Mouse (Mus musculus) CH12.LX (cell line): ENCODE measurements around the gene Coq10b. TPM values are rescaled to one million over a fixed set of nuclear protein-coding genes. Genes with fewer than 3 reads are reported as not detected.
"Not testable (repeated sequence)": the region's sequence is repeated elsewhere in the genome, so short reads cannot be mapped to it uniquely, and the experiment has no call there.

Experiments
- DNase-seq: peaks from one replicate; pipeline ENCODE4 v3.0.0-alpha.2; 2013; ENCODE audit errors: extremely low read depth
- H3K27ac ChIP-seq: 2 replicates; pipeline ENCODE4 v1.5.1; 2012; ENCODE audit warnings: low read depth, mild to moderate bottlenecking, control low read depth, moderate library complexity; ENCODE audit not compliant: insufficient read depth
- H3K27me3 ChIP-seq: replicated peaks from 2 replicates; pipeline ENCODE3; 2012; ENCODE audit warnings: inconsistent platforms
- H3K36me3 ChIP-seq, 2 experiments: replicated peaks in 1 of 2; 2 replicates each; pipeline versions ENCODE3 to v1.6.1; 2012; ENCODE audit warnings: inconsistent platforms in 1 of 2, low read length in 1 of 2, mild to moderate bottlenecking in 1 of 2, mixed read lengths in 1 of 2, moderate library complexity in 1 of 2; ENCODE audit not compliant: control insufficient read depth in 1 of 2, insufficient read depth in 1 of 2
- H3K4me1 ChIP-seq, 2 experiments: 2 replicates each; pipeline ENCODE4 v1.6.1; 2012; ENCODE audit warnings: inconsistent platforms in 1 of 2, moderate library complexity in 1 of 2; ENCODE audit not compliant: insufficient read depth in 2 of 2, control insufficient read depth in 1 of 2
- H3K4me2 ChIP-seq: 2 replicates; pipeline ENCODE4 v1.6.1; 2012; ENCODE audit warnings: low read depth, mild to moderate bottlenecking, control low read depth; ENCODE audit not compliant: poor library complexity, insufficient read depth, severe bottlenecking
- H3K4me3 ChIP-seq, 3 experiments: fragments of 150-350 bp in 1 of 3; sonication (generic) in 1 of 3; replicated peaks in 1 of 3; 2 replicates each; pipeline versions ENCODE3 to v1.5.1; 2011 to 2012; ENCODE audit warnings: low read depth in 2 of 3, low read length in 2 of 3, mild to moderate bottlenecking in 2 of 3, moderate library complexity in 2 of 3, control low read depth in 1 of 3, improper control_type of control experiment in 1 of 3, inconsistent platforms in 1 of 3, mixed read lengths in 1 of 3; ENCODE audit not compliant: poor library complexity in 1 of 3
- H3K79me2 ChIP-seq: replicated peaks from 2 replicates; pipeline ENCODE4 v1.6.1; 2012; ENCODE audit warnings: mild to moderate bottlenecking, moderate library complexity; ENCODE audit not compliant: control insufficient read depth, poor library complexity, insufficient read depth, severe bottlenecking; ENCODE audit errors: extremely low read depth
- H3K9ac ChIP-seq: 2 replicates; pipeline ENCODE4 v1.6.1; 2012; ENCODE audit warnings: low read depth, mild to moderate bottlenecking, control low read depth, moderate library complexity; ENCODE audit not compliant: insufficient read depth
- H3K9me3 ChIP-seq: replicated peaks from 2 replicates; pipeline ENCODE3; 2012; ENCODE audit warnings: low read length, inconsistent platforms, mixed read lengths
- BHLHE40 ChIP-seq: IDR thresholded peaks from 2 replicates; pipeline ENCODE4 v1.6.1; 2011; ENCODE audit warnings: mild to moderate bottlenecking, low read depth, low read length, improper control_type of control experiment
- E2F4 ChIP-seq: IDR thresholded peaks from 2 replicates; pipeline ENCODE4 v1.6.1; 2011; ENCODE audit warnings: low read depth, low read length, improper control_type of control experiment; ENCODE audit not compliant: insufficient replicate concordance
- ETS1 ChIP-seq: conservative IDR thresholded peaks from 2 replicates; pipeline ENCODE4 v1.6.1; 2012; ENCODE audit warnings: low read depth, mild to moderate bottlenecking, inconsistent platforms, low read length, improper control_type of control experiment, moderate library complexity
- IRF4 ChIP-seq: IDR thresholded peaks from 2 replicates; pipeline ENCODE4 v1.6.1; 2014; ENCODE audit warnings: low read depth, mild to moderate bottlenecking, inconsistent platforms, low read length, improper control_type of control experiment
- MAFK ChIP-seq: IDR thresholded peaks from 2 replicates; pipeline ENCODE4 v1.6.1; 2011; ENCODE audit warnings: low read length, improper control_type of control experiment; ENCODE audit not compliant: insufficient replicate concordance
- MAZ ChIP-seq: IDR thresholded peaks from 2 replicates; pipeline ENCODE4 v1.6.1; 2012; ENCODE audit warnings: low read depth, mild to moderate bottlenecking, inconsistent platforms, low read length, improper control_type of control experiment, moderate library complexity
- MYC ChIP-seq: IDR thresholded peaks from 2 replicates; pipeline ENCODE4 v1.6.1; 2011; ENCODE audit warnings: low read depth, mild to moderate bottlenecking, improper control_type of control experiment, low read length
- NELFE ChIP-seq: IDR thresholded peaks from 2 replicates; pipeline ENCODE4 v1.6.1; 2011; ENCODE audit warnings: low read depth, low read length, improper control_type of control experiment
- PAX5 ChIP-seq: IDR thresholded peaks from 2 replicates; pipeline ENCODE4 v1.6.1; 2012; ENCODE audit warnings: low read length, inconsistent platforms, mixed read lengths
- POLR2AphosphoS2 ChIP-seq: IDR thresholded peaks from 2 replicates; pipeline ENCODE4 v1.6.1; 2011; ENCODE audit warnings: low read depth, low read length, improper control_type of control experiment
- SIN3A ChIP-seq: IDR thresholded peaks from 2 replicates; pipeline ENCODE4 v1.6.1; 2012; ENCODE audit warnings: low read length, improper control_type of control experiment, inconsistent platforms
- USF2 ChIP-seq: conservative IDR thresholded peaks from 2 replicates; pipeline ENCODE4 v1.6.1; 2011; ENCODE audit warnings: low read depth, low read length, improper control_type of control experiment
- ZC3H11A ChIP-seq: IDR thresholded peaks from 2 replicates; pipeline ENCODE4 v1.6.1; 2012; ENCODE audit warnings: low read depth, mild to moderate bottlenecking, inconsistent platforms, low read length, improper control_type of control experiment
- dilution Hi-C: fragments of 300-500 bp; cut with MboI; formaldehyde crosslinking; loops from 2 replicates; pipeline ENCODE4 v1.14.3; 2020; ENCODE audit warnings: low sequenced_read_pairs; ENCODE audit not compliant: extremely low pct_unique_long_range_greater_than_20kb, extremely low pct_ligation_motif_present
- in situ Hi-C: fragments of 300-500 bp; cut with MboI; formaldehyde crosslinking; loops from 3 replicates; pipeline ENCODE4 v1.14.3; 2019; ENCODE audit warnings: low sequenced_read_pairs, low pct_ligation_motif_present, low pct_unique_long_range_greater_than_20kb, mixed read lengths
- polyA plus RNA-seq: library from polyadenylated mRNA; unstranded; fragments of >175 nt; gene quantifications from 2 replicates; pipeline ENCODE4 v1.2.1, GENCODE M21; 2012; ENCODE audit warnings: low read depth; ENCODE audit not compliant: insufficient read length
- total RNA-seq, 2 experiments: library from RNA; depleted of rRNA; stranded (reverse); fragments of 300-350 nt in 1 of 2; fragments of >200 nt in 1 of 2; gene quantifications; 2 replicates each; pipeline ENCODE4 v1.2.3; 2012 to 2014

Coq10b gene
- total and polyA plus RNA-seq, 3 experiments = 3.0 to 14.4 (median 7.0) TPM

- no peak for TF ChIP-seq MYC
- TF ChIP-seq MAZ = no peak
Measured at GRCm38 (mm10) chr1:55061099-55061498, 8.5 kb downstream of the Coq10b start (continued).

GRCm38 (mm10) chr1:55061772-55062171 is 9.2 kb downstream of the Coq10b start:
- Histone ChIP-seq H3K4me1 (peaks cover 0 to 6% of the 10 kb centered on the region in 2 experiments; a peak in 2 of 4 replicates), H3K36me3 (peaks cover 11 to 25% of the 10 kb centered on the region in 2 experiments)
- dilution Hi-C loops = no loop called here

GRCm38 (mm10) chr1:55072328-55072727 is 19.8 kb downstream of the Coq10b start:
- H3K79me2 ChIP-seq, H3K4me2 ChIP-seq, H3K4me1 ChIP-seq, DNase-seq, in situ Hi-C loops, H3K9ac ChIP-seq, dilution Hi-C loops, H3K27me3 ChIP-seq, H3K27ac ChIP-seq, H3K4me3 ChIP-seq, H3K9me3 ChIP-seq: not testable (repeated sequence)
- peaks cover 7 to 42% of the 10 kb centered on the region in 2 experiments for H3K36me3 ChIP-seq

More at GRCm38 (mm10) chr1:55061772-55062171, 9.2 kb downstream of the Coq10b start:
- H3K4me2 ChIP-seq = no peak overlapping the region
- DNase-seq = no peak
- H3K79me2 ChIP-seq = no peaks in the 10 kb centered on the region
- no peaks in the 10 kb centered on the region for H3K9me3 ChIP-seq
- no peak overlapping the region for H3K4me3 ChIP-seq
- no peak overlapping the region for H3K9ac ChIP-seq
- no peaks in the 10 kb centered on the region for H3K27me3 ChIP-seq
- in situ Hi-C loops = no loop called here
- TF ChIP-seq IRF4 (no peak), MAFK (no peak), ZC3H11A (no peak), PAX5 (no peak), NELFE (no peak), E2F4 (no peak), SIN3A (no peak), USF2 (no peak), POLR2AphosphoS2 (no peak), ETS1 (no peak)
- H3K27ac ChIP-seq = no peak overlapping the region

GRCm38 (mm10) chr1:55074757-55075156 is 22.2 kb downstream of the Coq10b start:
- Histone ChIP-seq H3K27me3 (no peaks in the 10 kb centered on the region), H3K4me1 (0 out of 4 replicates have a peak, but pooled peaks cover 0 to 4% of the 10 kb centered on the region in 2 experiments), H3K4me3 (no peak overlapping the region), H3K79me2 (no peaks in the 10 kb centered on the region), H3K4me2 (no peak overlapping the region), H3K36me3 (peaks cover 18 to 45% of the 10 kb centered on the region in 2 experiments), H3K27ac (no peak overlapping the region), H3K9me3 (no peaks in the 10 kb centered on the region), H3K9ac (no peak overlapping the region)
- no peak for DNase-seq
- in situ Hi-C loops (no loop called here), dilution Hi-C loops (no loop called here)
- TF ChIP-seq BHLHE40 = no peak
